Mouse (Mus musculus) stomach, postnatal 0 days (tissue): ENCODE data around the gene Larp4. TPM values are rescaled to one million over a fixed set of nuclear protein-coding genes. Genes with fewer than 3 reads are reported as not detected.

Experiments used
- ATAC-seq: fragments of 200-750 bp; cut with Nextera tagmentation; 2 replicates; pipeline ENCODE4 v1.8.0; 2017; ENCODE audit not compliant: low FRiP score, low TSS enrichment
- DNase-seq: peaks from one replicate; pipeline ENCODE4 v3.0.0-alpha.2; 2016; ENCODE audit warnings: low spot score
- H3K27ac ChIP-seq: fragments of 300-500 bp; sonication (generic); replicated peaks from 2 replicates; pipeline ENCODE4 v1.5.1; 2014; ENCODE audit warnings: mild to moderate bottlenecking, control low read depth
- H3K27me3 ChIP-seq: fragments of 300-500 bp; sonication (generic); 2 replicates; pipeline ENCODE4 v1.6.1; 2014; ENCODE audit warnings: low read length; ENCODE audit not compliant: control insufficient read depth, insufficient read depth
- H3K36me3 ChIP-seq: fragments of 300-500 bp; sonication (generic); 2 replicates; pipeline ENCODE4 v1.6.1; 2014; ENCODE audit warnings: low read length, mixed read lengths; ENCODE audit not compliant: control insufficient read depth, insufficient read depth
- H3K4me1 ChIP-seq: fragments of 300-500 bp; sonication (generic); replicated peaks from 2 replicates; pipeline ENCODE4 v1.6.1; 2014; ENCODE audit warnings: antibody characterized with exemption; ENCODE audit not compliant: control insufficient read depth, insufficient read depth
- H3K4me2 ChIP-seq: fragments of 300-500 bp; sonication (generic); replicated peaks from 2 replicates; pipeline ENCODE4 v1.6.1; 2014; ENCODE audit warnings: low read depth, mild to moderate bottlenecking, control low read depth, moderate library complexity
- H3K4me3 ChIP-seq: fragments of 300-500 bp; sonication (generic); 2 replicates; pipeline ENCODE4 v1.5.1; 2014; ENCODE audit warnings: low read depth, low read length, control low read depth
- H3K9ac ChIP-seq: fragments of 300-500 bp; sonication (generic); 2 replicates; pipeline ENCODE4 v1.6.1; 2014; ENCODE audit warnings: mild to moderate bottlenecking, low read length, control low read depth, mixed read lengths
- H3K9me3 ChIP-seq: fragments of 300-500 bp; sonication (generic); 2 replicates; pipeline ENCODE4 v1.6.1; 2016; ENCODE audit warnings: low read length; ENCODE audit not compliant: control insufficient read depth
- CTCF ChIP-seq: IDR thresholded peaks from 2 replicates; pipeline ENCODE4 v1.5.1; 2016; ENCODE audit warnings: antibody characterized with exemption, low read depth, mild to moderate bottlenecking, moderate library complexity
- EP300 ChIP-seq: optimal IDR thresholded peaks from 2 replicates; pipeline ENCODE3; 2016; ENCODE audit warnings: antibody characterized with exemption
- WGBS: fragments of 180-500 bp; shearing (Covaris S2); extraction: QIAGEN DNeasy Blood & Tissue Kit; methylation state at CpG from one replicate; pipeline ENCODE4 v1.1.7; 2014; 5-methylcytosine and 5-hydroxymethylcytosine counted together
- polyA plus RNA-seq: library from polyadenylated mRNA; unstranded; fragments of >200 nt; fragmentation: Nextera tagmentation; extraction: Ambion mirVana; gene quantifications from 2 replicates; pipeline ENCODE4 v1.2.1, GENCODE M21; 2015

The Larp4 gene
- polyA plus RNA-seq, 1 experiment from 2014 or later = 21.3 TPM

DNA sequence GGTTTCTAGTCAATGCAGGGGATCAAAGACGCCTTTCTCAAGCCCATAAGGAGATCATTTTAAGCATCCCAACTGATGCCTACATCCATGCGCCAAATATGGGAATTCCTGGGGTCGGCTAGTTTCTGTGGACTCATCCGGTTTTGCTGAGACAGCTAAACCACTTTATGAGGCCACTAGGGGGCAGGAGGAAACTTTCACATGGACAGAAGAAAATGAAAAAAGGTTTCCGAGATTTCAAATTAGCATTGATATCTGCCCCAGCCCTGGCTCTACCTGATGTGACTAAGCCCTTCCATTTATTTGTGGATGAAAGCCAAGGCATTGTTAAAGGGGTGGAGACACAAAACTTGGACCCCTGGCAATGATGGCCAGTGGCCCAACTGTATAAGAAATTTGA, 53.1 kb downstream of the Larp4 start:
- ATAC-seq = peak; percentile 24
- Histone ChIP-seq H3K9ac (no peak overlapping the region), H3K9me3 (no peaks in the 10 kb centered on the region), H3K4me1 (no peaks in the 10 kb centered on the region), H3K4me2 (no peak overlapping the region), H3K27me3 (no peaks in the 10 kb centered on the region), H3K27ac (no peak overlapping the region), H3K4me3 (no peak overlapping the region), H3K36me3 (no peaks in the 10 kb centered on the region)
- 18% methylated on average over 5 of the region's 5 CpGs for WGBS
- peak; percentile 50 for DNase-seq
- TF ChIP-seq CTCF = peak; percentile 83
- no peak for TF ChIP-seq EP300

DNA sequence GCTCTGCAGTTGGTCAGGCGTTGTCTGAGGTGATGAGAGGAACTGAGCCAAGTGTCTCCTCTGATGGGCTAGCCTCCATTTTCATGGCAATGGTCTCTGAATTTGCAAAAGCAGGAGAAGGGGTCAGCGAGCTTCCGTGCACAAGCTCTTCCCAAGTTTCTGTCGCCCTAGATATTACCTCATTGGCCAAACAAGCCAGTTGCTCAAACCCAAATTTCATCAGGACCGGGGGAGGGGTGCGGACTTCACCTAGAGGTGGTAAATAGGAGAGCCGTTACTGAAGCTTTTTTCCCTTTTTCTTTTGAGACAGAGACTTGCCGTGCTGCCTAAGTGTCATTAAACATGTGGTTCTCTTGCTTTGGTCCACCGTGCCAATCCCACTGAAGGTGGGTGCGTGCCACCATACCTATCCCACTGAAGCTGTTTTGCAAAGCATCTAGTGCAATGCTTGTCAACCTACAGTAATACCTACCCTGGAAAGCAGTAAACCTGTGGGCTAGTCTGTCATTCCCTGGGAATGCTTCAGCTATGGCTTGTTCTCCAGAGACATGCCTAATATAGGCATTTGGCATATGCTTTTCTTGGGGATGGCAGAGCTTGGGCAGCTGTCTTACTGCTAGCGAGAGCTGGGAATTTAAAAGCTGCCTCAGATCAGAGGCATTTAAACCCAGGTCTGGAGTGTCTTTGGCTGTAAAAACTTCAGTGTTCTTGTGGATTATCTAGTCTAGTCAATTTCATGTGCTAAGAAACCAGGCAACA, 55.4 kb downstream of the Larp4 start:
- peak; percentile 34; the same call in 1 of the 2 replicates for ATAC-seq
- peak overlapping the region; percentile 30 for H3K27ac ChIP-seq
- no peak overlapping the region for H3K4me3 ChIP-seq
- TF ChIP-seq CTCF (no peak), EP300 (no peak)
- no peak for DNase-seq
- no peaks in the 10 kb centered on the region for H3K4me1 ChIP-seq
- no peak overlapping the region for H3K4me2 ChIP-seq
- 72% methylated on average over 11 of the region's 11 CpGs for WGBS
- no peaks in the 10 kb centered on the region for H3K36me3 ChIP-seq
- H3K9me3 ChIP-seq = no peaks in the 10 kb centered on the region
- H3K9ac ChIP-seq = 0 out of 2 replicates have a peak overlapping the region, but pooled peaks have one; percentile 8
- H3K27me3 ChIP-seq = no peaks in the 10 kb centered on the region

DNA sequence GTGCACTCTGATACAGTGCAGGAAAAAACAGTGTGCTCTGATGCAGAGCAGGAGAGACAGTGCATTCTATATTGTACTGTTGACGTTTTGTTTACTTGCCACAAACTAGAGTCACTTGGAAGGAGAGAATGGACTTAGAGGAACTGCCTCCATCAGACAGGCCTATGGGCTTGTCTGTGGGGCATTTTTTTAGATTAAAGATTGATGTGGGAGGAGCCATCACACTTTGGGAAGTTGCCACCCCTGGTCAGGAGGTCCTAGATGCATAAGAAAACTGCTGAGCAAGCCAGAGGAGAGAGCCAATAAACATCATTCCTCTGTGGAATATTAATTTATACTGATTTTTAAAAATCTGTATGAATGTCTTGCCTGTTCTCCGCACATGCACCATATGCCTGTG, 58.3 kb downstream of the Larp4 start:
- no peak overlapping the region for H3K9ac ChIP-seq
- no peak for DNase-seq
- no peak overlapping the region for H3K4me3 ChIP-seq
- no peaks in the 10 kb centered on the region for H3K4me1 ChIP-seq
- H3K27me3 ChIP-seq = no peaks in the 10 kb centered on the region
- no peaks in the 10 kb centered on the region for H3K36me3 ChIP-seq
- no peak overlapping the region for H3K4me2 ChIP-seq
- TF ChIP-seq CTCF = no peak
- no peak for TF ChIP-seq EP300
- 77% methylated on average over 2 of the region's 2 CpGs for WGBS
- ATAC-seq = no peak
- H3K9me3 ChIP-seq = no peaks in the 10 kb centered on the region
- no peak overlapping the region for H3K27ac ChIP-seq

DNA sequence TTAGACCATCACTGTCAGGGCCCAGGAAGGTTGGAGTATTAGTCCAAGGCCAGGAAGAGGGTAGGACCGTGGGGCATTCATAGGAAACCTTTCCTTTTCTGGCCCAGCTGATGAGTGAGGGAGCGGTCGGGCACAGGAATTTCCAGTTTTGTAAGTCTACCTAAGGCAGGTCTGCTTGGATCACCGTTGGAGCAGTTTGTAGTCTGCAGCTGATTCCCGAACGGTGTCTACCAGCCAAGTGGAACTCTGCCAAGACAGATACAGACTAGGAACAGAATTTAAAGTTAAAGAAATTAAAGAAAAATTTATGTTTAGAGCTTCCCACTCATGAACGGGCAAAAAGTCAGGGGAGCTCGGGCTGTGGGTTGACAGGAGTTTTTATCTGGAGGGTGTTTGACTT, 59.6 kb downstream of the Larp4 start:
- H3K4me3 ChIP-seq = no peak overlapping the region
- peak; percentile 56 for DNase-seq

DNA sequence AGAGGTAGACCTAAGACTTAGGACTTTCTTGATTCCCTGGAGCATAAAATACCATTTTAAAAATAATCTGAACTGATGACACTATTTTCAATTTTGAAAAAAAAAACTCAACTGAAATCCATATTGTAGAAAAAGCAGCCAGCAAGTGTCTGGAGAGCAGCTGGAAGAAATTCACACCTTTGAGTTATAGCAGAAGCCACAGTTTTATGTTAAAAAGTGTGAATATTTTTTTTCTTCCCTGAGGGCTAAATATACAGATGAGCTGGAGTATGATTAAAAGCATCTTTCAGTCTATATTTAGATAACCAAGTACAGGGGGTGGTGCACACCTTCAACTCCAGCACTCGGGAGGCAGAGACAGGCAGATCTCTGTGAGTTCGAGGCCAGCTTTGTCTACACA, 60.0 kb downstream of the Larp4 start:
- H3K9me3 ChIP-seq = no peaks in the 10 kb centered on the region
- H3K27ac ChIP-seq = no peak overlapping the region
- WGBS = 88% methylated on average over 2 of the region's 2 CpGs
- no peaks in the 10 kb centered on the region for H3K4me1 ChIP-seq
- no peaks in the 10 kb centered on the region for H3K27me3 ChIP-seq
- TF ChIP-seq EP300 = no peak
- no peak for TF ChIP-seq CTCF
- H3K9ac ChIP-seq = no peak overlapping the region
- no peaks in the 10 kb centered on the region for H3K36me3 ChIP-seq
- DNase-seq (no peak), ATAC-seq (no peak)
- H3K4me3 ChIP-seq = no peak overlapping the region
- H3K4me2 ChIP-seq = no peak overlapping the region

More for the DNA sequence above, 59.6 kb downstream of the Larp4 start:
- 32% methylated on average over 8 of the region's 8 CpGs for WGBS
- Histone ChIP-seq H3K4me1 (no peaks in the 10 kb centered on the region), H3K9ac (no peak overlapping the region), H3K27me3 (no peaks in the 10 kb centered on the region), H3K27ac (no peak overlapping the region), H3K9me3 (no peaks in the 10 kb centered on the region), H3K36me3 (no peaks in the 10 kb centered on the region), H3K4me2 (no peak overlapping the region)
- peak; percentile 42; the same call in 1 of the 2 replicates for ATAC-seq
- TF ChIP-seq CTCF (no peak), EP300 (no peak)

DNA sequence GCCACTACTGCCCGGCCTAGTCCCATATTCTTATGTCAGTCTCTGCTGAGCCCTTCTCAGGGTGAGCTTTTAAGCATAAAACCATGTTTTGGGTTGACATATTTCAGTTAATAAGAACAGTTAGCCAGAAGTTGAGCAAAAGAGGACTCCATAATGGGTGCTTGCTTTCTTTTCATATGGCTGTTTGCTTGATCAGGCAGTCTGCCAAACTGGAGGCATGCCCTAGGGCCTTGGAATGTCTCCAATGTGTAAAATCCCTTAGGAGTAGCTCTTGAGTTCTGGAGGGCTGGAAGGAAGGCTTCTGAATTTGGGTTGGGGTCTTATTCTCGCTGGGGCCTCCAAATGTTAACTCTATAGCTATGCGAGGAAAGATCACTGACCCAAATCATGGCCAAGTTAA, 62.7 kb downstream of the Larp4 start:
- Histone ChIP-seq H3K4me3 (no peak overlapping the region), H3K9me3 (no peaks in the 10 kb centered on the region), H3K4me2 (no peak overlapping the region), H3K4me1 (no peaks in the 10 kb centered on the region), H3K36me3 (no peaks in the 10 kb centered on the region), H3K27ac (no peak overlapping the region), H3K27me3 (no peaks in the 10 kb centered on the region), H3K9ac (no peak overlapping the region)
- ATAC-seq (no peak), DNase-seq (peak; percentile 51)
- WGBS = 90% methylated on average over 3 of the region's 3 CpGs
- TF ChIP-seq CTCF (no peak), EP300 (no peak)
